Mouse (Mus musculus) limb, embryonic 12.5 days (tissue): ENCODE results near the gene Lpin2. TPM values are rescaled to one million over a fixed set of nuclear protein-coding genes. Genes with fewer than 3 reads are reported as not detected.

Experiments used
- ATAC-seq: fragments of 200-750 bp; cut with Nextera tagmentation; 2 replicates; pipeline ENCODE4 v1.8.0; 2017; ENCODE audit warnings: low read depth, moderate TSS enrichment; ENCODE audit not compliant: insufficient number of reproducible peaks, insufficient read depth, low FRiP score, low TSS enrichment
- H3K27ac ChIP-seq: fragments of 300-500 bp; sonication (generic); 2 replicates; pipeline ENCODE4 v1.5.1; 2016; ENCODE audit warnings: mild to moderate bottlenecking, moderate library complexity
- H3K27me3 ChIP-seq: fragments of 300-500 bp; sonication (generic); 2 replicates; pipeline ENCODE4 v1.6.1; 2016; ENCODE audit warnings: mild to moderate bottlenecking, moderate library complexity
- H3K36me3 ChIP-seq: fragments of 300-500 bp; sonication (generic); 2 replicates; pipeline ENCODE4 v1.6.1; 2016; ENCODE audit warnings: mild to moderate bottlenecking, moderate library complexity
- H3K4me1 ChIP-seq: fragments of 300-500 bp; sonication (generic); replicated peaks from 2 replicates; pipeline ENCODE4 v1.6.1; 2016
- H3K4me2 ChIP-seq: fragments of 300-500 bp; sonication (generic); 2 replicates; pipeline ENCODE4 v1.6.1; 2016; ENCODE audit warnings: mild to moderate bottlenecking, moderate library complexity
- H3K4me3 ChIP-seq: fragments of 300-500 bp; sonication (generic); replicated peaks from 2 replicates; pipeline ENCODE4 v1.5.1; 2016; ENCODE audit warnings: mild to moderate bottlenecking
- H3K9ac ChIP-seq: fragments of 300-500 bp; sonication (generic); replicated peaks from 2 replicates; pipeline ENCODE4 v1.6.1; 2016; ENCODE audit warnings: mild to moderate bottlenecking, moderate library complexity
- H3K9me3 ChIP-seq: fragments of 300-500 bp; sonication (generic); 2 replicates; pipeline ENCODE4 v1.6.1; 2016; ENCODE audit warnings: mild to moderate bottlenecking, moderate library complexity
- WGBS: fragments of 180-500 bp; shearing (Covaris S2); methylation state at CpG from one replicate; pipeline ENCODE4 v1.1.7; 2016; 5-methylcytosine and 5-hydroxymethylcytosine counted together
- polyA plus RNA-seq: library from polyadenylated mRNA; unstranded; fragments of >200 nt; fragmentation: Nextera tagmentation; extraction: Ambion mirVana; gene quantifications from 2 replicates; pipeline ENCODE4 v1.2.1, GENCODE M21; 2016

The Lpin2 gene
- polyA plus RNA-seq, 1 experiment from 2014 or later: 63.3 TPM

- Histone ChIP-seq H3K4me1 (peaks cover 30% of the 10 kb centered on the region), H3K9me3 (no peaks in the 10 kb centered on the region), H3K4me3 (no peak overlapping the region), H3K9ac (no peak overlapping the region), H3K4me2 (no peak overlapping the region), H3K27ac (no peak overlapping the region), H3K27me3 (no peaks in the 10 kb centered on the region), H3K36me3 (peaks cover 18% of the 10 kb centered on the region)
- WGBS: 91% methylated on average over 2 of the region's 2 CpGs
- ATAC-seq: no peak
Observed at GRCm38 (mm10) chr17:71216263-71216662, 33.9 kb downstream of the Lpin2 start.

- Histone ChIP-seq H3K27me3 (no peaks in the 10 kb centered on the region), H3K9ac (no peak overlapping the region), H3K4me3 (no peak overlapping the region), H3K27ac (no peak overlapping the region), H3K9me3 (no peaks in the 10 kb centered on the region), H3K4me1 (peaks cover 23% of the 10 kb centered on the region), H3K36me3 (peaks cover 18% of the 10 kb centered on the region), H3K4me2 (no peak overlapping the region)
- WGBS: 86% methylated on average over 5 of the region's 5 CpGs
- no peak for ATAC-seq
Observed at GRCm38 (mm10) chr17:71217111-71217685, 34.8 kb downstream of the Lpin2 start.

DNA sequence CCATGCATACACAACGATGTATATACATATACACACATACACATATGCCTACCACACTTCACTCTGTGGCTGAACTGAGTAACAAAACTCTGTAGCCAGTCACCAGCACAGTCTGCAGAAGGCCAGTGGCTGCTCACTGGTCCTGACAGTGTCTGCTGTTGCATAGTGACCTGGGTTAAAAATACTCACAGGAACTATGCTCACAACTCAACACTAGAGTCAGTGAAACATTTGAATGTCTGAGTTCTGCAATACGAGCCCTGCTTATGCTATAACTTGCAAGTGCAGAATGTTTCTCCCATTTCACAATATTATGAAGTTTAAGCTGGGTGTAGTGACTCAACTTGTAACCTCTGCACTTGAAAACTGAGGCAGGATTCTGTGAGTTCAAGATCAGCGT, 39.0 kb downstream of the Lpin2 start:
- Histone ChIP-seq H3K9me3 (no peaks in the 10 kb centered on the region), H3K4me1 (no peaks in the 10 kb centered on the region), H3K27ac (no peak overlapping the region), H3K36me3 (peaks cover 41% of the 10 kb centered on the region), H3K27me3 (no peaks in the 10 kb centered on the region), H3K4me2 (no peak overlapping the region), H3K4me3 (no peak overlapping the region), H3K9ac (no peak overlapping the region)
- 87% methylated on average over 3 of the region's 3 CpGs for WGBS
- ATAC-seq: no peak

- Histone ChIP-seq H3K9ac (no peak overlapping the region), H3K27ac (no peak overlapping the region), H3K4me1 (no peaks in the 10 kb centered on the region), H3K4me2 (no peak overlapping the region), H3K9me3 (no peaks in the 10 kb centered on the region), H3K36me3 (peaks cover 36% of the 10 kb centered on the region), H3K27me3 (no peaks in the 10 kb centered on the region), H3K4me3 (no peak overlapping the region)
- WGBS: 81% methylated on average over 5 of the region's 5 CpGs
- no peak for ATAC-seq
Observed at GRCm38 (mm10) chr17:71223676-71224075, 41.3 kb downstream of the Lpin2 start.

- no peak for ATAC-seq
- no peak overlapping the region for H3K27ac ChIP-seq
- no peak overlapping the region for H3K4me2 ChIP-seq
- no peak overlapping the region for H3K9ac ChIP-seq
- peaks cover 42% of the 10 kb centered on the region for H3K36me3 ChIP-seq
- H3K27me3 ChIP-seq: no peaks in the 10 kb centered on the region
- no peaks in the 10 kb centered on the region for H3K9me3 ChIP-seq
- H3K4me3 ChIP-seq: no peak overlapping the region
- WGBS: 82% methylated on average over 2 of the region's 2 CpGs
- H3K4me1 ChIP-seq: no peaks in the 10 kb centered on the region
Observed at GRCm38 (mm10) chr17:71224521-71224920, 42.2 kb downstream of the Lpin2 start.

- Histone ChIP-seq H3K4me1 (no peaks in the 10 kb centered on the region), H3K4me3 (no peak overlapping the region), H3K9me3 (no peaks in the 10 kb centered on the region), H3K9ac (no peak overlapping the region), H3K27me3 (no peaks in the 10 kb centered on the region), H3K36me3 (peaks cover 47% of the 10 kb centered on the region), H3K27ac (no peak overlapping the region), H3K4me2 (no peak overlapping the region)
- no peak for ATAC-seq
- 47% methylated on average over 5 of the region's 5 CpGs for WGBS
Observed at GRCm38 (mm10) chr17:71225091-71225490, 42.7 kb downstream of the Lpin2 start.

DNA sequence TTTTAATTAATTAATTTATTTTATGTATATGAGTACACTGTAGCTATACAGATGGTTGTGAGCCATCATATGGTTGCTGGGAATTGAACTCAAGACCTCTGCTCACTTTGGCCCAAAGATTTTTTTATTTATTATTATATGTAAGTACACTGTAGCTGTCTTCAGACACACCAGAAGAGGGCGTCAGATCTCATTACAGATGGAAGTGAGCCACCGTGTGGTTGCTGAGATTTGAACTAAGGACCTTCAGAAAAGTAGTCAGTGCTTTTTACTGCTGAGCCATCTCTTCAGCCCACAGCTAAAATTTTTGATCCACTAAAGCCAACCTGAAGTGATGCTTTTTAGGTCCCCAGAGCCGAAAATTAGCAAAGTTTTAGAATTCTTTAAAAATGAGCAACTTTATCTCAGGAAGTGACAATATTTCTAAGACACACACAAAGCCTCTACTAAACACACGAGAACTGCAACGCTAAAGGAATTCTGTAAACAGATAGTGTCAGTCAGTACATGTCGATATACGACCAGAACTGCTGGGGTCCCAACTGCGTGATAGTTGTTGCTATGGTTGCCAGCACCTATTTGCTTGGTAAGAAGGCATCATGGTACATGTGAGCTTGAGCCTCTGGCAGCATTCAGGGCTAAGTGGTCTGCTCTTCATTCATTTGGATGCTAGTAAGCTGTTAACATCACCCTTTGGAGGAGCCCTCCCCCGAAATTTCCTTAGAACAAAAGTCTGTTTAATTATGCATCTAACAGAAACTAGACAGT, 45.0 kb downstream of the Lpin2 start:
- H3K27me3 ChIP-seq: no peaks in the 10 kb centered on the region
- H3K27ac ChIP-seq: no peak overlapping the region
- WGBS: 92% methylated on average over 9 of the region's 9 CpGs
- no peak for ATAC-seq
- H3K9ac ChIP-seq: no peak overlapping the region
- no peak overlapping the region for H3K4me3 ChIP-seq
- H3K9me3 ChIP-seq: no peaks in the 10 kb centered on the region
- H3K4me2 ChIP-seq: no peak overlapping the region
- H3K36me3 ChIP-seq: peaks cover 59% of the 10 kb centered on the region
- no peaks in the 10 kb centered on the region for H3K4me1 ChIP-seq

- no peaks in the 10 kb centered on the region for H3K27me3 ChIP-seq
- ATAC-seq: no peak
- no peak overlapping the region for H3K4me3 ChIP-seq
- no peak overlapping the region for H3K9ac ChIP-seq
- no peaks in the 10 kb centered on the region for H3K4me1 ChIP-seq
- H3K4me2 ChIP-seq: no peak overlapping the region
- H3K36me3 ChIP-seq: peaks cover 63% of the 10 kb centered on the region
- H3K9me3 ChIP-seq: no peaks in the 10 kb centered on the region
- 86% methylated on average over 7 of the region's 7 CpGs for WGBS
- no peak overlapping the region for H3K27ac ChIP-seq
Observed at GRCm38 (mm10) chr17:71228651-71229050, 46.3 kb downstream of the Lpin2 start.

DNA sequence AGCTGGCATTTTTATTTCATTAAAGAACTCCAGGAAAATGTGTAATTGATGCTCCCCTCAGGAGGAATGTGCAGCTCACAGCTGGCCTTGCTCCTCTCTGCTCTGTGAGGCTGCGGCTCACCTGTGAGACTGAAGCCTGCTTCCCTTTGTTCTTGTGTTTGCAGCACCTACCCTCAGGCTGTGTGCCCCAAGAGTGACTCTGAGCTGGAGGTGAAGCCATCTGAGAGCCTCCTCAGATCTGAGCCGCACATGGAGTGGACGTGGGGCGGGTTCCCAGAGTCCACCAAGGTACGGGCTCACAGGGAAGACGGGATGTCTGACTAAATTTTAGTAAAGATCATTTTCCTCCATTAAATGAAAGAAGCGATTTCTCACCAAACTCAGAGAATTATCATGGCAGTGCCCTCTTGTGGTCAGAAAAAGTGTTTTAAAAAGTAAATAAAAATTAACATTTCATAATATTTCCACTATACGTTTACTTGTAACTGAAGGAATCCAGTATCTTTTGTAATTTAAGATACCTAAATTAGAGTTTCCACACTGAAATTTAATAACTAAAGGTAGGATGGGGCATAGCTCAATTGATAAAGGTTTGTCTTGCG, 47.8 kb downstream of the Lpin2 start:
- ATAC-seq: peak; percentile 47; the same call in 1 of the 2 replicates
- Histone ChIP-seq H3K27ac (peak overlapping the region; percentile 64; the same call in 1 of the 2 replicates), H3K4me2 (no peak overlapping the region), H3K27me3 (no peaks in the 10 kb centered on the region), H3K4me1 (no peaks in the 10 kb centered on the region), H3K9me3 (no peaks in the 10 kb centered on the region), H3K4me3 (no peak overlapping the region), H3K9ac (no peak overlapping the region), H3K36me3 (peaks cover 64% of the 10 kb centered on the region)
- 73% methylated on average over 9 of the region's 9 CpGs for WGBS

DNA sequence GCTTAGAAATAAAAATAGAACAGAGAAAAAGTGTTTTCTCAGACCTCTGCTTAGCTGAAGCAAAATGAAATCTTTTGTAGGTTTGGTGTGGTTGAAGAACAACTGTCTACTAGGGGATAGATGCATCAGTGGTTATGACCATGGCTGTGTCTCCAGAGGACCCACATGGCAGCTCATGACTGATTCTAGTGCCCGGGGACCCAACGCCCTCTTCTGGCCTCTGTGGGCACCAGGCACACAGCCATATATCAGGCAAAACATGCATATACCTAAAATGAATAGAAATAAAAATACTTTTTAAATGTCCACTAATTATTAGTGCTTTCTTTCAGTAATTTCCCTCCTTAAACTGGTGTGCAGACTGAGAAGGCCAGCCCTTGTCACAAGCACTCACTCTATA, 49.6 kb downstream of the Lpin2 start:
- no peak overlapping the region for H3K27ac ChIP-seq
- no peak overlapping the region for H3K9ac ChIP-seq
- H3K4me1 ChIP-seq: no peaks in the 10 kb centered on the region
- H3K27me3 ChIP-seq: no peaks in the 10 kb centered on the region
- 82% methylated on average over 2 of the region's 2 CpGs for WGBS
- no peaks in the 10 kb centered on the region for H3K9me3 ChIP-seq
- H3K4me3 ChIP-seq: no peak overlapping the region
- ATAC-seq: no peak
- H3K4me2 ChIP-seq: no peak overlapping the region
- peaks cover 73% of the 10 kb centered on the region for H3K36me3 ChIP-seq

GRCm38 (mm10) chr17:71233210-71233609, 50.9 kb downstream of the Lpin2 start:
- peaks cover 77% of the 10 kb centered on the region for H3K36me3 ChIP-seq
- no peak overlapping the region for H3K4me3 ChIP-seq
- H3K9ac ChIP-seq: no peak overlapping the region
- no peak overlapping the region for H3K4me2 ChIP-seq
- no peak for ATAC-seq
- no peaks in the 10 kb centered on the region for H3K4me1 ChIP-seq
- no peak overlapping the region for H3K27ac ChIP-seq
- no peaks in the 10 kb centered on the region for H3K9me3 ChIP-seq
- no peaks in the 10 kb centered on the region for H3K27me3 ChIP-seq
- WGBS: 96% methylated on average over 4 of the region's 4 CpGs
